Mouse (Mus musculus) megakaryocyte progenitor cell, adult 5-6 weeks (primary cell): ENCODE measurements around the gene Rad54l2. TPM values are rescaled to one million over a fixed set of nuclear protein-coding genes. Genes with fewer than 3 reads are reported as not detected.

Source experiments
- total RNA-seq, 2 experiments: library from RNA; stranded (forward) in 1 of 2; stranded (reverse) in 1 of 2; fragments of 157-497, 149-512 nt in 1 of 2; fragments of 200-1000 nt in 1 of 2; gene quantifications; 2 replicates each; pipeline versions ENCODE4 v1.2.3 to v1.2.4; 2015 to 2017

Rad54l2 gene
- total RNA-seq, 2 experiments from 2014 or later, result 11.0 to 12.8 TPM

Other genes starting within 250 kb of the Rad54l2 start
- gene Iqcf3, start 227.6 kb downstream of the Rad54l2 start, total RNA-seq (2015), result not detected in 2 replicates
- not detected in 2 replicates for gene Iqcf3, start 227.6 kb downstream of the Rad54l2 start, total RNA-seq (2017)
- gene Iqcf4, start 218.2 kb downstream of the Rad54l2 start, total RNA-seq (2015), result not detected in 2 replicates
- not detected in 2 replicates for gene Iqcf4, start 218.2 kb downstream of the Rad54l2 start, total RNA-seq (2017)
- gene Iqcf6, start 162.6 kb downstream of the Rad54l2 start, total RNA-seq (2015), result not detected in 2 replicates
- not detected in 2 replicates for gene Iqcf6, start 162.6 kb downstream of the Rad54l2 start, total RNA-seq (2017)
- gene Grm2, start 133.1 kb downstream of the Rad54l2 start, total RNA-seq (2015), result not detected in 2 replicates
- gene Grm2, start 133.1 kb downstream of the Rad54l2 start, total RNA-seq (2017), result not detected in 2 replicates
- 12.1 and 14.8 TPM in 2 replicates for gene Tex264, start 103.3 kb downstream of the Rad54l2 start, total RNA-seq (2015)
- 19.6 and 21.9 TPM in 2 replicates for gene Tex264, start 103.3 kb downstream of the Rad54l2 start, total RNA-seq (2017)
- 67.7 and 74.1 TPM in 2 replicates for gene Dcaf1, start 32.7 kb upstream of the Rad54l2 start, total RNA-seq (2015)
- 38.1 and 50.1 TPM in 2 replicates for gene Dcaf1, start 32.7 kb upstream of the Rad54l2 start, total RNA-seq (2017)
- 20.3 and 22.6 TPM in 2 replicates for gene Rbm15b, start 98.2 kb upstream of the Rad54l2 start, total RNA-seq (2015)
- 23.7 and 26.1 TPM in 2 replicates for gene Rbm15b, start 98.2 kb upstream of the Rad54l2 start, total RNA-seq (2017)
- gene Manf, start 102.8 kb upstream of the Rad54l2 start, total RNA-seq (2015), result 619 and 658 TPM in 2 replicates
- gene Manf, start 102.8 kb upstream of the Rad54l2 start, total RNA-seq (2017), result 405 and 458 TPM in 2 replicates